Mouse (Mus musculus) heart, adult 2 months (tissue): ENCODE data around the gene Traf4.

Experiments
- CTCF ChIP-seq: fragments of 200-600 bp; IDR thresholded peaks from 2 replicates; pipeline ENCODE4 v1.8.1; 2022; ENCODE audit warnings: antibody characterized with exemption, mild to moderate bottlenecking, moderate library complexity
- POLR2A ChIP-seq: fragments of 200-500 bp; IDR thresholded peaks from 2 replicates; pipeline ENCODE4 v1.6.1; 2011; ENCODE audit warnings: mild to moderate bottlenecking, low read depth, low read length, control low read depth; ENCODE audit not compliant: insufficient read depth

- TF ChIP-seq POLR2A (no peak), CTCF (no peak)
Observed at GRCm38 (mm10) chr11:78152299-78153231, 12.8 kb downstream of the Traf4 start.
